Mouse (Mus musculus): ENCODE measurements around the gene Aagab.

GRCm38 (mm10) chr9:63623895-63624569 lies 21.6 kb downstream of the Aagab start:
- TF ChIP-seq POLR2A (IDR thresholded peaks at IDR 0.05; ENCODE audit: borderline replicate concordance, extremely low read depth, low read depth, low read length) (no peak), CTCF (IDR thresholded peaks at IDR 0.05; ENCODE audit: insufficient read depth, low read length) (no peak)
